Mouse (Mus musculus) testis, adult 2 months (tissue): Measurements from ENCODE around the gene Abi1.

Experiments used
- CTCF ChIP-seq: fragments of 200-500 bp; IDR thresholded peaks from 2 replicates; pipeline ENCODE4 v1.5.1; 2012; ENCODE audit warnings: low read depth, mild to moderate bottlenecking, inconsistent platforms, low read length, moderate library complexity; ENCODE audit not compliant: control insufficient read depth, insufficient read depth, insufficient replicate concordance
- POLR2A ChIP-seq: fragments of 200-500 bp; IDR thresholded peaks from 2 replicates; pipeline ENCODE4 v1.6.1; 2012; ENCODE audit warnings: low read depth, mild to moderate bottlenecking, inconsistent platforms, low read length, moderate library complexity; ENCODE audit not compliant: control insufficient read depth

GRCm38 (mm10) chr2:22918651-22919050 lies 121.4 kb downstream of the Abi1 start:
- no peak for TF ChIP-seq CTCF
- no peak for TF ChIP-seq POLR2A
